Mouse (Mus musculus): ENCODE measurements around the gene Tbc1d13. TPM values are rescaled to one million over a fixed set of nuclear protein-coding genes. Genes with fewer than 3 reads are reported as not detected.
"Not testable (repeated sequence)": the region's sequence is repeated elsewhere in the genome, so short reads cannot be mapped to it uniquely, and the experiment has no call there.

The Tbc1d13 gene
- total RNA-seq, 2 experiments from 2014 or later, result 71.7 to 74.4 TPM

GRCm38 (mm10) chr2:30124472-30125274 lies 8.9 kb upstream of the Tbc1d13 start, which contains the start of gene Zer1:
Gene Zer1, minus strand, starts transcription at chr2:30124585.
- DNase-seq (ENCODE audit: low spot score in 2 of 2), result peak; percentile 95 to 96

DNA sequence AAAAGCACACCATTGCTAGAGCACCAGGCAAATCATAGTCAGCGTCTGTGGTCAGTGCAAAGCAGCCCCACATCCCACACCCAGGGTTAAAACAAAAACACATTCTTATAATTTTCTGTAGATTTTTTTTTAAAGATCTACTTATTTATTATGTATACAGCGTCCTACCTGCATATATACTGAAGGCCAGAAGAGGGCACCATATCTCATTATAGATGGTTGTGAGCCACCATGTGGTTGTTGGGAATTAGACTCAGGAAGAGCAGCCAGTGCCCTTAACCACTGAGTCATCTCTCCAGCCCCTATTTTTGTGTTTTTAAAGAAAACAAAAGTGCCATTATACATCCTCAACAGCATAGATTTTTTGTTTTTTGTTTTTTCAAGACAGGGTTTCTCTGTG lies 4.8 kb upstream of the Tbc1d13 start:
- DNase-seq (ENCODE audit: low spot score in 2 of 2), result peak in 1 of 2 experiments; percentile 44

DNA sequence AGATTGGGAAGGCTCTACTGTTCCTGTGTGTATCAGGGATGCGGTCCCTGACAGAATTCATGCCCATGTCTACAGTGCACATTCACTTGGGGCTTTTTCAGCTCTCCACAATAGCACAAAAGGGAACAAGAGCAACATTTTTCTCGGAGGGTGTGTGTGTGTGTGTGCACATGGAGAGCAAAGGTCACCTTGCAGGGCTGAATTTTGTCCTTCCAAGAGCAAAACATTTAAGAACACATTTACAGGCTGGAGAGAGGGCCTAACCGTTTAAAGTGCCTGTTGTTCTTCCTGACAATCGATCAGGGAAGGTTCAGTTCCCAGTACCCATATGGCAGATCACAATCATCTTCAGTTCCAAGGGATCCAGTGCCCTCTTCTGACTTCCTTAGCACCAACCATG lies 3.4 kb upstream of the Tbc1d13 start:
- DNase-seq (ENCODE audit: low spot score in 2 of 2), result no peak

- DNase-seq (ENCODE audit: low spot score in 2 of 2), result not testable (repeated sequence)
These were observed 2.3 kb upstream of the Tbc1d13 start for GRCm38 (mm10) chr2:30131240-30131639.

- no peak for DNase-seq (ENCODE audit: low spot score in 2 of 2)
These were observed 539 bp upstream of the Tbc1d13 start for GRCm38 (mm10) chr2:30132801-30133612.

DNA sequence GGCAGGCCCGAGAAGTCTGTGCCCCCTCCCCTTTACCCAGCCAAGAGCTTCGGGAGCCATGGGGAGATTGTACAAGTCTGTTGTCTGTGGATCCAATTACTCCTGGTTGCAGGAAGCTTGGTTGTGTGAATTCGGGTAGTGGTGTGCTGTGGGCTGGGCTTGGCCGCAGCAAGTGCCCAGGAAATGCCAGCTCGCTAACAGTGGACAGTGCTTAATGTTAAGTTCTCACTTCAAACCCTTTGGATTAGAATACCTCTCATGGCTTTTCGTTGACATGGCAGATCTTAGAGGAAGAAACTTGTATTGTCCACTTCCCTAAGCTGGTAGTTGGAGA lies 799 bp downstream of the Tbc1d13 start:
- no peak for DNase-seq (ENCODE audit: low spot score in 2 of 2)

GRCm38 (mm10) chr2:30134928-30135620 lies 1.5 kb downstream of the Tbc1d13 start:
- no peak for DNase-seq (ENCODE audit: low spot score in 2 of 2)

- DNase-seq (ENCODE audit: low spot score in 2 of 2), result no peak
These were observed 2.9 kb downstream of the Tbc1d13 start for GRCm38 (mm10) chr2:30136458-30136857.

DNA sequence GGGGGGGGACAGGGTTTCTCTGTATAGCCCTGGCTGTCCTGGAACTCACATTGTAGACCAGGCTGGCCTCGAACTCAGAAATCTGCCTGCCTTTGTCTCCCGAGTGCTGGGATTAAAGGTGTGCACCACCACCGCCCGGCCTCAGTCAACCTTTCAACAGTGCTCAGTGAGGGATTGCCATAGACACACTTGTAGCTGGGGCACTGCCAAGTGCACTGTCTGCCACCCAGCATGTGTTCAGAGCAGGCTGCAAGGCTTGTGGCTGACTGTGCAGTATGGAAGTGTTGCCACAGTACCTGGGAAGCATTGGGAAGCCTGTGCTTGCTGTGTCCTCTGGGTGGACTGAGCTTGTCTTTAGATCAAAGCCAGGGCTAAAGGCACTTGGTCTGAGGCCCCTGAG lies 6.5 kb downstream of the Tbc1d13 start:
- not testable (repeated sequence) for DNase-seq (ENCODE audit: low spot score in 2 of 2)

GRCm38 (mm10) chr2:30144436-30144835 lies 10.9 kb downstream of the Tbc1d13 start:
- no peak for DNase-seq (ENCODE audit: low spot score in 2 of 2)

DNA sequence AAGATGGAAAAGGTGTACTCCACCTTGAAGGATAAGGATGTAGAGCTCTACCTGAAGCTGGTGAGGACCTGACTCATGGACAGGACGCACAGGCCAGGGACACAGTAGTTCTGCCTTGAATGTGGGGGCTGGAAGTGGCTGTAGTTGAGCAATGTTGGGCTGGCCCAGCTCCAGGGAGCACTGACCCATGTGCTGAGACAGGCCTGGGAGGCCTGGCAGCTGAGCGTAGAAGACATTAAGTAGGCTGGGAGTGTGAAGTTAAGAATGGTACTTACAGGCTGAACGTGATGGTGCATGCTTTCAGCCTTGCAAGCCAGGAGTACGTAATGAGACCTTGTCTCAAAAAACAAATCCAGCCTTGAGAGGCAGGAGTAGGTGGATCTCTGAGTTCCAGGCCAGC lies 13.9 kb downstream of the Tbc1d13 start:
- DNase-seq (ENCODE audit: low spot score in 2 of 2), result no peak

DNA sequence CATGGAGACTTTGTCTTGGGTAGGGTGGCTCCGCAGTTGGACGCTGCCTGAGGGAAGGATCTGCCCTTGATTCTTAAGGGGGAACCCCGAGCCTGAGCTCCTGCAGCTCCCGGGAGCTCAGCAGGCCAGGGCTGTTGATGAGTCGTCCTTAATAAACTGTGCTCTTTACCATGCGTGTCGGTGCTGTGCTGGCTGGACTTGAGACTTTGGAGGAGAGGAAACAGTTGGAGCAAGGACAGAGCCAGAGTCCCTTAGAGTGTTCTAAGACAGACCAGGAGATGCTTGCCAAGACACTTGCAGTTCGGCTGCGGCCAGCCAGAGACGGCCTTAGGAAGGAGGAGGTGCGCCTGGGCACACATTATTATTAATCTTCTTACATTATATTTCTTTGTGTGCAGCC lies 18.3 kb downstream of the Tbc1d13 start:
- no peak for DNase-seq (ENCODE audit: low spot score in 2 of 2)

GRCm38 (mm10) chr2:30152616-30153015 lies 19.1 kb downstream of the Tbc1d13 start:
- DNase-seq (ENCODE audit: low spot score in 2 of 2), result no peak

GRCm38 (mm10) chr2:30159871-30160270 lies 26.3 kb downstream of the Tbc1d13 start:
- DNase-seq (ENCODE audit: low spot score in 2 of 2), result not testable (repeated sequence)

DNA sequence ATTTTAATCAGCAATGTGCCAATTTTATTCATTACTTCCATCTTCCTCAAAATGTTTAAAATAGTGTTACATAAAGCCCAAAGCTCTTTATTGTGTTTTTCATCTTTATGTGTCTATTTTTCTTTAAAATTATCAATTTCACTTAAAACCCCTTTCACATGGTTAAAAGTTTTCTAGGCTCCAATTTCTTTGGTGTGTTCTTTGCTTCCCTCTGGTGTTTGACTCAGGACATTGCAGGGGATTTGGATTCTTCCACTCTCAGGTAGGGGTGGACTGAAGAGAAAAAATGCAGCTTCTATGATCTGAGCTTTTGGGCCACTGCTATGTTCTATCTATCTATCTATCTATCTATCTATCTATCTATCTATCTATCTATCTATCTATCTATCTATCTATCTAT lies 28.3 kb downstream of the Tbc1d13 start:
- peak in 1 of 2 experiments; percentile 67 for DNase-seq (ENCODE audit: low spot score in 2 of 2)

- no peak for DNase-seq (ENCODE audit: low spot score in 2 of 2)
These were observed 30.9 kb downstream of the Tbc1d13 start for GRCm38 (mm10) chr2:30164340-30164932.

- DNase-seq (ENCODE audit: low spot score in 2 of 2), result no peak
These were observed 33.1 kb downstream of the Tbc1d13 start for GRCm38 (mm10) chr2:30166677-30167076.

DNA sequence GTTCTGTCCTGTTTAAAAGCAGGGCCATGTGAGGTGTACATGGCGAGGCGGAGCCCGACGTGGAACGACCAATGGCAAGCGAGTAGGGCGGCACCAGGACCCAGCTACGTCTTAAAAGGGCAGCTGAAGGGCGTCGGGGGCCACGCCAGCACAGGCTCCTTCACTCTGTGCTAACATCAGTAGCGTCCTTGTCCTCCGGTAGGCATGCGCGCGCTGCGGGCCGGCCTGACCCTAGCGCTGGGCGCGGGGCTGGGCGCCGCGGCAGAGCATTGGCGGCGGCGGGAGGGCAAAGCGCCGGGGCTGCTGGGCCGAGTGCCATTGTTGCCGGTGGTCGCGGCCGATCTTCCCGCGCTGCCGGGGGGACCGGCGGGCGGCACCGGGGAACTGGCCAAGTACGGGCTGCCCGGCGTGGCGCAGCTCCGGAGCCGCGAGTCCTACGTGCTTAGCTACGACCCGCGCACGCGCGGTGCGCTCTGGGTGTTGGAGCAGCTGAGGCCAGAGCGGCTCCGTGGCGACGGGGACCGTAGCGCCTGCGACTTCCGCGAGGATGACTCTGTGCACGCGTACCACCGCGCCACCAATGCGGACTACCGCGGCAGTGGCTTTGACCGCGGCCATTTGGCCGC lies 37.9 kb downstream of the Tbc1d13 start, which contains the start of gene Endog:
Gene Endog, plus strand, starts transcription at position 123 of the 626 bp plus-strand sequence.
- peak; percentile 84 to 93 for DNase-seq (ENCODE audit: low spot score in 2 of 2)

DNA sequence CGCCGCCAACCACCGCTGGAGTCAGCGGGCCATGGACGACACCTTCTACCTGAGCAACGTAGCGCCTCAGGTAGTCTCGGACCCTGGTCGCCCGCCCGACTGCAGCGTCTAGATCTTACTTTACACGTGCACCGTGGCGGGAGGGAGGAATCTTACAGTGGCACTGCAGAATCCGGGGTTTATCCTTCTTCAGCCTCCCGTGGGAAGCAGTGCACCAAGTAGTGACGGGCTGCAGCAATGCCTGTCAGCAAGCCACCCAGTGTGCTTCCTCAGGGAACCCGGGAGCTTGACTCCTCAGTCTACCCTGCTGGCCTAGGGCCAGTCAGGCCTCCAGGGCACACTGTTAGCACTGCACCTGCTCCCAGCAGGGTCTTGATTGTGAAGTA lies 38.4 kb downstream of the Tbc1d13 start:
- DNase-seq (ENCODE audit: low spot score in 2 of 2), result no peak

DNA sequence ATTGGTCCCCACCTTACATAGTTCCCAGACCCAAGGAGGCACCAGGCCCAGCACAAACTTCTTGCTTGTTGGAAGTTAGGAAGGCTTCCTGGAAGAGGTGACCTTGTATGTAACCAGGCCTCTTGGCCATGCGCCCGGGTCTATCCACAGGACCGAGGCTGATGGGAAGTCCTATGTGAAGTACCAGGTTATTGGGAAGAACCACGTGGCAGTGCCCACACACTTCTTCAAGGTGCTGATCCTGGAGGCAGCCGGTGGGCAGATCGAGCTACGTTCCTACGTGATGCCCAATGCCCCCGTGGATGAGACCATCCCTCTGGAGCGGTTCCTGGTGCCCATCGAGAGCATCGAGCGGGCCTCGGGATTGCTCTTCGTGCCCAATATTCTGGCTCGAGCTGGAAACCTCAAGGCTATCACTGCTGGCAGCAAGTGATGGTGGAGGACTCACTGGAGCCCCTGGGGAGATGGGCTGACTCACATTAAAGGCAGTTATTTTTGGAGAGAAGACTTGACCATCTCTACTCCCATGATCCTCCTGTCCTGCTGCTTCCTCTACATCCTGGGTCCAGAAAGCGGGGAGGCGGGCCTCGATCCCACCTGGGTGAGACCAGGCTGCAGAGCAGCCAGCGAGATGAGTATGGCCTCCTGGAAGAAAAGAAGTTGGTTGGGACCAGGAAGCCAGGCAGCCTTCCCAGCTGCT lies 40.1 kb downstream of the Tbc1d13 start:
- no peak for DNase-seq (ENCODE audit: low spot score in 2 of 2)
